Mouse (Mus musculus) kidney, adult 2 months (tissue): ENCODE results near the gene Id3. TPM values are rescaled to one million over a fixed set of nuclear protein-coding genes. Genes with fewer than 3 reads are reported as not detected.
A peak's percentile ranks its signal among the peaks of the same experiment; 100 is the strongest.

Experiments
- DNase-seq: peaks from one replicate; pipeline ENCODE4 v3.0.0; 2021
- H3K27ac ChIP-seq: fragments of 200-500 bp; 2 replicates; pipeline ENCODE4 v1.5.1; 2012; ENCODE audit warnings: low read depth, low read length, control low read depth, inconsistent platforms; ENCODE audit not compliant: insufficient read depth
- H3K27me3 ChIP-seq: fragments of 200-500 bp; replicated peaks from 2 replicates; pipeline ENCODE4 v1.6.1; 2012; ENCODE audit warnings: mild to moderate bottlenecking, moderate library complexity, low read length, inconsistent platforms; ENCODE audit not compliant: control insufficient read depth, insufficient read depth
- H3K36me3 ChIP-seq: fragments of 200-500 bp; 2 replicates; pipeline ENCODE4 v1.6.1; 2012; ENCODE audit warnings: mild to moderate bottlenecking, moderate library complexity, low read length, inconsistent platforms; ENCODE audit not compliant: control insufficient read depth, insufficient read depth
- H3K4me1 ChIP-seq: fragments of 200-500 bp; 2 replicates; pipeline ENCODE4 v1.6.1; 2011; ENCODE audit warnings: low read length; ENCODE audit not compliant: control insufficient read depth, insufficient read depth
- H3K4me3 ChIP-seq: fragments of 200-500 bp; 2 replicates; pipeline ENCODE4 v1.5.1; 2011; ENCODE audit warnings: mild to moderate bottlenecking, low read depth, low read length, control low read depth; ENCODE audit not compliant: insufficient read depth
- CTCF ChIP-seq: fragments of 200-500 bp; conservative IDR thresholded peaks from 2 replicates; pipeline ENCODE4 v1.5.1; 2011; ENCODE audit warnings: low read depth, mild to moderate bottlenecking, control low read depth, low read length, moderate library complexity, mixed read lengths; ENCODE audit not compliant: insufficient read depth, insufficient read length
- POLR2A ChIP-seq: fragments of 200-500 bp; IDR thresholded peaks from one replicate; pipeline ENCODE4 v1.6.1; 2011; ENCODE audit warnings: low read depth, low read length, control low read depth
- WGBS: fragments of 180-500 bp; shearing (Covaris S2); methylation state at CpG from one replicate; pipeline ENCODE4 v1.1.7; 2018; 5-methylcytosine and 5-hydroxymethylcytosine counted together
- polyA plus RNA-seq: library from polyadenylated mRNA; depleted of rRNA; stranded (reverse); fragments of >200 nt; gene quantifications from 2 replicates; pipeline ENCODE4 v1.2.3, GENCODE M21; 2012

Id3 gene
- polyA plus RNA-seq, 1 experiment: 259 TPM

DNA sequence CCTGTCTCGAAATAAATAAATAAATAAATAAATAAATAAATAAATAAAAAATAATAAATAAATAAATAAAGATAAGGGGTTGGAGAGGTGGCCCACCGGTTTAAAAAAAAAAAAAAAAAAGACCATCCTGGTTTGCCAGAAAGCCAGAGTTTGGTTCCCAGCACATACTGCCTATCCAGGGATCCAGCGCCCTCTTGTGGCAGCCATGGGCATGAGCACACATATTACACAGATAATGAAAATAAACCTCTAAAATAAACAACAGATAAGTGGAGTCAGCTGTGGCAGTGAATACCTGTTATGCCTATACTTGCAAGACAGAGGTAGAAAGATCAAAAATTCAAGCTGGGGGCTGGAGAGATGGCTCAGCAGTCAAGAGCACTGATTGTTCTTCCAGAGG, 6.4 kb downstream of the Id3 start:
- Histone ChIP-seq H3K4me3 (no peak overlapping the region), H3K36me3 (no peaks in the 10 kb centered on the region; the same call in 1 of the 2 replicates), H3K27ac (no peak overlapping the region), H3K27me3 (no peaks in the 10 kb centered on the region), H3K4me1 (peaks cover 11% of the 10 kb centered on the region; the same call in 1 of the 2 replicates)
- WGBS: 42% methylated on average over 3 of the region's 3 CpGs
- peak; percentile 71 for DNase-seq
- TF ChIP-seq POLR2A: no peak
- TF ChIP-seq CTCF: peak; percentile 86

- Histone ChIP-seq H3K27me3 (no peaks in the 10 kb centered on the region), H3K4me1 (peaks cover 11% of the 10 kb centered on the region; the same call in 1 of the 2 replicates), H3K4me3 (no peak overlapping the region)
Measured at GRCm38 (mm10) chr4:136150596-136150995, 7.3 kb downstream of the Id3 start.

GRCm38 (mm10) chr4:136152821-136153220, 9.5 kb downstream of the Id3 start:
- WGBS: 92% methylated on average over 4 of the region's 4 CpGs
- DNase-seq: peak; percentile 14

More at GRCm38 (mm10) chr4:136150596-136150995, 7.3 kb downstream of the Id3 start:
- no peak for DNase-seq
- TF ChIP-seq POLR2A (no peak), CTCF (no peak)
- H3K36me3 ChIP-seq: no peaks in the 10 kb centered on the region
- 95% methylated on average over 4 of the region's 4 CpGs for WGBS
- H3K27ac ChIP-seq: no peak overlapping the region

DNA sequence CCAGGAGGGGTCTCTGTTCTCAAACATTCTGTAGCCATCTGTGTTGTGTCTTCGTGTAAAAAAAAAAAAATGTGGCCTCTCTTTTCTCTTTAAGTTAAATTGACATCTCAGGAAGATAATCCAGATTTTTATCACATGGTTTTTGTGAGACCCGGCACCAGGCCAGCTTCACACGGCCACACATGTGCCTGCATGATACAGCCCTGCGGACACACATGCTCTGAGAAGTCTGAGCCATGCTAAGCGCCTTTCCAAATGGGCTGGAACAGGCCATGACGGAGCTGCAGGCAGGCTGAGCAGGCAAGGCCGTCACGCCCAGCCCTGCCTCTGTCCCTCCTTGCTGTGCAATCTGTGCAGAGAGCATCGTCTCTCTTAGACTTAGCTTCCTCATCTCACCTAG, 11.2 kb downstream of the Id3 start:
- 76% methylated on average over 9 of the region's 9 CpGs for WGBS
- no peak for DNase-seq
- TF ChIP-seq POLR2A: no peak
- TF ChIP-seq CTCF: no peak

More at GRCm38 (mm10) chr4:136152821-136153220, 9.5 kb downstream of the Id3 start:
- Histone ChIP-seq H3K36me3 (no peaks in the 10 kb centered on the region), H3K27ac (no peak overlapping the region), H3K4me3 (no peak overlapping the region), H3K4me1 (no peaks in the 10 kb centered on the region), H3K27me3 (no peaks in the 10 kb centered on the region)
- TF ChIP-seq CTCF (0 out of 2 replicates have a peak, but pooled peaks have one; percentile 15), POLR2A (no peak)

GRCm38 (mm10) chr4:136158498-136158897, 15.2 kb downstream of the Id3 start:
- no peaks in the 10 kb centered on the region for H3K4me1 ChIP-seq
- no peak overlapping the region for H3K27ac ChIP-seq
- no peak for DNase-seq
- H3K4me3 ChIP-seq: no peak overlapping the region
- H3K27me3 ChIP-seq: no peaks in the 10 kb centered on the region
- TF ChIP-seq CTCF: 0 out of 2 replicates have a peak, but pooled peaks have one; percentile 15
- no peak for TF ChIP-seq POLR2A
- WGBS: 82% methylated on average over 6 of the region's 6 CpGs
- no peaks in the 10 kb centered on the region for H3K36me3 ChIP-seq

More for the DNA sequence above, 11.2 kb downstream of the Id3 start:
- H3K36me3 ChIP-seq: no peaks in the 10 kb centered on the region
- no peaks in the 10 kb centered on the region for H3K27me3 ChIP-seq
- no peak overlapping the region for H3K27ac ChIP-seq
- H3K4me3 ChIP-seq: no peak overlapping the region
- no peaks in the 10 kb centered on the region for H3K4me1 ChIP-seq

DNA sequence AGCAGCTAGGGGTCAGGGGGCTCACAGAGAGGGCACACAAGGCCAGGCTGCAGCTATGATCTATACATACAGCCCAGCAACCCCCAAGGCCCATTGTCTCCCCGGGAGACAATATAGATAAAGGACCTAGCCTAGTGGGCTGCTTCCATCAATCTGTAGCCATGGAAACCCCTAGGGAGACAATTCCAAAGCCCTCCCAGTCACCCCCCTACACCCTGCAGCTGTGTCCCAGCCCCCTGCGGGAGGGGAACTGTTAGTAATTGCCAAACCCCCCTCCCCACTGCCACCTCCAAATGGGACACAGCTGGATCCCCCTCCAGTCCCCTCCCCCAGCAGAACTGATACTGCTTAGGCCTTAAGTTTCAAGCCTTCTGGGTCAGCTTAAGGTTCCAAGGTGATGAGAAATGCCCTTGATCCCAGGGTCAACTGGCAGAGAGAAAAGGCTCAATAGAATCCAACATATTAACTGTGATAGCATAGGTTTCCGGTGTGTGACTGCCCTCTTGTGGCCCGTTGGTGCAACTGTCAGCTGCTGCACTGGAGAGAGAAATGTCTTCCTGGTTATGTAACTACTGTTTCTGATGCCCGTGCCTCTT, 16.6 kb downstream of the Id3 start:
- no peak overlapping the region for H3K27ac ChIP-seq

GRCm38 (mm10) chr4:136163448-136163847, 20.2 kb downstream of the Id3 start:
- no peaks in the 10 kb centered on the region for H3K36me3 ChIP-seq
- no peak overlapping the region for H3K27ac ChIP-seq
- peak; percentile 87 for DNase-seq
- H3K4me1 ChIP-seq: no peaks in the 10 kb centered on the region
- no peak for TF ChIP-seq POLR2A
- TF ChIP-seq CTCF: peak; percentile 99
- H3K4me3 ChIP-seq: no peak overlapping the region
- 2% methylated on average over 11 of the region's 11 CpGs for WGBS
- H3K27me3 ChIP-seq: no peaks in the 10 kb centered on the region

More for the DNA sequence above, 16.6 kb downstream of the Id3 start:
- Histone ChIP-seq H3K27me3 (no peaks in the 10 kb centered on the region), H3K4me3 (no peak overlapping the region), H3K4me1 (no peaks in the 10 kb centered on the region), H3K36me3 (no peaks in the 10 kb centered on the region)
- DNase-seq: peak; percentile 81
- TF ChIP-seq CTCF: peak; percentile 98
- no peak for TF ChIP-seq POLR2A
- WGBS: 26% methylated on average over 5 of the region's 5 CpGs
